Mouse (Mus musculus) fat pad, adult 2 months (tissue): ENCODE results near the gene Ppdpf.
A peak's percentile ranks its signal among the peaks of the same experiment; 100 is the strongest.

Experiments
- DNase-seq: peaks from one replicate; pipeline ENCODE4 v3.0.0-alpha.2; 2011; ENCODE audit warnings: low read depth, low spot score; ENCODE audit errors: extremely low read depth

The Ppdpf gene

GRCm38 (mm10) chr2:181187121-181188000 lies at the start of gene Ppdpf:
Gene Ppdpf (plus strand): TSS chr2:181187247.
- peak; percentile 47 for DNase-seq

- DNase-seq, result no peak
Measured at GRCm38 (mm10) chr2:181139641-181140193, 47.3 kb upstream of the Ppdpf start.

GRCm38 (mm10) chr2:181142703-181143135 lies 44.3 kb upstream of the Ppdpf start:
- DNase-seq, result no peak

GRCm38 (mm10) chr2:181143509-181144276 lies 43.4 kb upstream of the Ppdpf start:
- DNase-seq, result no peak

GRCm38 (mm10) chr2:181144675-181145074 lies 42.4 kb upstream of the Ppdpf start:
- DNase-seq, result no peak

GRCm38 (mm10) chr2:181146976-181147545 lies 40.0 kb upstream of the Ppdpf start:
- no peak for DNase-seq

GRCm38 (mm10) chr2:181147546-181148317 lies 39.3 kb upstream of the Ppdpf start:
- no peak for DNase-seq

GRCm38 (mm10) chr2:181148318-181148955 lies 38.6 kb upstream of the Ppdpf start:
- DNase-seq, result no peak

- DNase-seq, result no peak
Measured at GRCm38 (mm10) chr2:181150281-181150680, 36.8 kb upstream of the Ppdpf start.

GRCm38 (mm10) chr2:181152701-181153100 lies 34.3 kb upstream of the Ppdpf start:
- no peak for DNase-seq

- DNase-seq, result no peak
Measured at GRCm38 (mm10) chr2:181153131-181153530, 33.9 kb upstream of the Ppdpf start.

GRCm38 (mm10) chr2:181153837-181154236 lies 33.2 kb upstream of the Ppdpf start:
- no peak for DNase-seq

- DNase-seq, result no peak
Measured at GRCm38 (mm10) chr2:181154361-181154760, 32.7 kb upstream of the Ppdpf start.

- DNase-seq, result no peak
Measured at GRCm38 (mm10) chr2:181154831-181155415, 32.1 kb upstream of the Ppdpf start.

- DNase-seq, result no peak
Measured at GRCm38 (mm10) chr2:181155801-181156200, 31.2 kb upstream of the Ppdpf start.

- no peak for DNase-seq
Measured at GRCm38 (mm10) chr2:181156248-181157121, 30.6 kb upstream of the Ppdpf start, which contains the start of gene Eef1a2. Gene Eef1a2 (minus strand): TSS chr2:181157014.

GRCm38 (mm10) chr2:181157180-181157579 lies 29.9 kb upstream of the Ppdpf start:
- no peak for DNase-seq

GRCm38 (mm10) chr2:181157716-181158302 lies 29.2 kb upstream of the Ppdpf start:
- no peak for DNase-seq
